Mouse (Mus musculus) intestine, embryonic 15.5 days (tissue): Measurements from ENCODE around the gene 4921504E06Rik. TPM values are rescaled to one million over a fixed set of nuclear protein-coding genes. Genes with fewer than 3 reads are reported as not detected.

ENCODE experiments used
- ATAC-seq: fragments of 200-750 bp; cut with Nextera tagmentation; 2 replicates; pipeline ENCODE4 v1.8.0; 2017; ENCODE audit warnings: moderate TSS enrichment, moderate library complexity
- H3K27ac ChIP-seq: fragments of 300-500 bp; sonication (generic); 2 replicates; pipeline ENCODE4 v1.5.1; 2015; ENCODE audit warnings: mild to moderate bottlenecking, inconsistent platforms
- H3K27me3 ChIP-seq: fragments of 300-500 bp; sonication (generic); replicated peaks from 2 replicates; pipeline ENCODE4 v1.6.1; 2015; ENCODE audit warnings: inconsistent platforms
- H3K36me3 ChIP-seq: fragments of 300-500 bp; sonication (generic); 2 replicates; pipeline ENCODE4 v1.6.1; 2015; ENCODE audit warnings: inconsistent platforms
- H3K4me1 ChIP-seq: fragments of 300-500 bp; sonication (generic); replicated peaks from 2 replicates; pipeline ENCODE4 v1.6.1; 2015; ENCODE audit warnings: inconsistent platforms
- H3K4me2 ChIP-seq: fragments of 300-500 bp; sonication (generic); replicated peaks from 2 replicates; pipeline ENCODE4 v1.6.1; 2015; ENCODE audit warnings: mild to moderate bottlenecking, inconsistent platforms
- H3K4me3 ChIP-seq: fragments of 300-500 bp; sonication (generic); replicated peaks from 2 replicates; pipeline ENCODE4 v1.5.1; 2015; ENCODE audit warnings: inconsistent platforms
- H3K9ac ChIP-seq: fragments of 300-500 bp; sonication (generic); 2 replicates; pipeline ENCODE4 v1.6.1; 2015; ENCODE audit warnings: inconsistent platforms
- H3K9me3 ChIP-seq: fragments of 300-500 bp; sonication (generic); 2 replicates; pipeline ENCODE4 v1.6.1; 2016; ENCODE audit warnings: inconsistent platforms
- WGBS: fragments of 180-500 bp; shearing (Covaris S2); methylation state at CpG from one replicate; pipeline ENCODE4 v1.1.7; 2015; 5-methylcytosine and 5-hydroxymethylcytosine counted together
- polyA plus RNA-seq: library from polyadenylated mRNA; unstranded; fragments of >200 nt; fragmentation: Nextera tagmentation; extraction: Ambion mirVana; gene quantifications from 2 replicates; pipeline ENCODE4 v1.2.1, GENCODE M21; 2015

Gene 4921504E06Rik
- polyA plus RNA-seq, 1 experiment from 2014 or later, result not detected

GRCm38 (mm10) chr2:19431614-19432323 is 121.9 kb downstream of the 4921504E06Rik start:
- 3% methylated on average over 41 of the region's 41 CpGs for WGBS
- no peak overlapping the region for H3K9ac ChIP-seq
- no peaks in the 10 kb centered on the region for H3K9me3 ChIP-seq
- no peak overlapping the region for H3K27ac ChIP-seq
- no peaks in the 10 kb centered on the region for H3K36me3 ChIP-seq
- 0 out of 2 replicates have a peak, but pooled peaks cover 2% of the 10 kb centered on the region for H3K4me1 ChIP-seq
- H3K4me2 ChIP-seq, result peak overlapping the region; percentile 38
- ATAC-seq, result peak; percentile 81
- 0 out of 2 replicates have a peak overlapping the region, but pooled peaks have one; percentile 4 for H3K4me3 ChIP-seq
- H3K27me3 ChIP-seq, result peaks cover 54% of the 10 kb centered on the region

GRCm38 (mm10) chr2:19431186-19431585 is 122.5 kb downstream of the 4921504E06Rik start:
- no peaks in the 10 kb centered on the region for H3K9me3 ChIP-seq
- no peak overlapping the region for H3K9ac ChIP-seq
- peak overlapping the region; percentile 16; the same call in 1 of the 2 replicates for H3K4me3 ChIP-seq
- ATAC-seq, result peak; percentile 68
- WGBS, result 0% methylated on average over 18 of the region's 18 CpGs
- peak overlapping the region; percentile 31; the same call in 1 of the 2 replicates for H3K4me2 ChIP-seq
- no peaks in the 10 kb centered on the region for H3K36me3 ChIP-seq
- H3K27me3 ChIP-seq, result peaks cover 54% of the 10 kb centered on the region
- no peak overlapping the region for H3K27ac ChIP-seq
- H3K4me1 ChIP-seq, result 0 out of 2 replicates have a peak, but pooled peaks cover 2% of the 10 kb centered on the region

GRCm38 (mm10) chr2:19430746-19431145 is 123.0 kb downstream of the 4921504E06Rik start:
- H3K4me3 ChIP-seq, result peak overlapping the region; percentile 16; the same call in 1 of the 2 replicates
- peak overlapping the region; percentile 31 for H3K4me2 ChIP-seq

DNA sequence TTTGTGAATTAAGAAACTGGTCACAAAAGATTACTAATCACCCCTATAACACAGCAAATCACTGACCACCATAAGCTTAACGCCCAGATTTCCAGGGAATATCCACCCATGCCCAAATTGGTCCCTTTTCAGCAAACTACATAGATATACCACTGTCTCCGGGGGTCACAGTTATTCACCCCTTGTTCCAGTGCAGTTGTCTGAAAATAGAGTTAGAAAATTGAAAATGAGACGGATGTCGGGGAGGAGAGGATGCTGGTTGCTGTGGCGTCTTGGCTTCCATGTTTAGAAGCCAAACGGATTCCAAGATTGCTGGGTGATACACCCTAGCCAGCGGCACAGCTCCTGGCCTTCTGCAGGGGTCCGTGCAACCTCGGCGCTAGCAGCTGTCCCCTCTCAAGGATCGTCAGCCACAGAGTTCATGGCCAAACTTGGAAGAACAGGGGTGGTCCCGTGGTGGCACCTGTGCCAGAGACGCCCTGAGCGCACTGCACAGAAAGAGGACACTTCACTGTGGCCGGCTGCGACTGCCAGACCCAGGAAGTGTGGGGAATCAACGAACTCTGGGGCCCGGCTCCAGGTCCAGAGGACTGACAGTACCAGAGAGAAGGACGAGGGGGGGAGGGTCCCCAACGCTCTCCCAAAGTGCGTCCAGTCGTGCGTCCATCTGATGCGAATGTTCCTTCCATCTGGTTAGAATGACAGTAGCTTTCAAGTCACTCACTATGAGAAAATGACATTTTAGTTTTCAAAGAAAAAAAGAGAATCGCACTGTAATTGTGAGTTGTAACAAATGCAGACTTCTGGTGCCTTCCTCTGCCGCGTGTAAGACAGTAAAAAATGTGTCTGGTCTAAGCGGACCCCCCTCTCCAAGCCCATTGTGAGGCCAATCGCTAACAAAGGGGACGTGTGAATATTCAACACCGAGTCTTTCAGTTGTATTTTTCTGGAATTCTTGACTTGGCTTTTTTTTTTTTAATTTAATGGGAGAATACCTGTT is 123.7 kb downstream of the 4921504E06Rik start:
- Histone ChIP-seq H3K27ac (no peak overlapping the region), H3K4me3 (no peak overlapping the region), H3K36me3 (no peaks in the 10 kb centered on the region), H3K4me1 (0 out of 2 replicates have a peak, but pooled peaks cover 2% of the 10 kb centered on the region), H3K27me3 (peaks cover 51% of the 10 kb centered on the region), H3K9ac (no peak overlapping the region), H3K4me2 (no peak overlapping the region), H3K9me3 (no peaks in the 10 kb centered on the region)
- no peak for ATAC-seq
- WGBS, result 5% methylated on average over 31 of the region's 31 CpGs

More at GRCm38 (mm10) chr2:19430746-19431145, 123.0 kb downstream of the 4921504E06Rik start:
- WGBS, result 1% methylated on average over 33 of the region's 33 CpGs
- Histone ChIP-seq H3K9ac (no peak overlapping the region), H3K27ac (no peak overlapping the region), H3K27me3 (peaks cover 54% of the 10 kb centered on the region), H3K4me1 (0 out of 2 replicates have a peak, but pooled peaks cover 2% of the 10 kb centered on the region), H3K9me3 (no peaks in the 10 kb centered on the region), H3K36me3 (no peaks in the 10 kb centered on the region)
- 0 out of 2 replicates have a peak, but pooled peaks have one; percentile 34 for ATAC-seq

DNA sequence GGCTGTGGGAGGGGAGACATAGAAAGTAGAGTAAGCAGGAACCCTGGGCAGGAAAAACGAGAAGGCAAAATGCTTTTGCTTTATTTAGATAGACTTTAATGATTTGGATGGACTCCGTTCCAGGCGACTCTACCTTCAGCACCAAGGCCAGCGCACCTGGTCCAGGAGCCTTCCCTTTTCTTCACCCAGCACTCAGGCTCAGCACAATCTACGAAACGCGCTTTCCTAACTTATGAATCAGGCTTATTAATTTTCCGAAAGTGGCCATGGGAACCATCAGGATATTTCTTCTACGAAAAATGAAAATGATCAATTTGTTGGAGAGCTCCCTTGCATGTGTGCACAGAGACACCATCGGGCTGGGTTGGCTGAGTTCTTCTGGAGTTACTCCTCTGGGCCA is 124.7 kb downstream of the 4921504E06Rik start:
- no peaks in the 10 kb centered on the region for H3K36me3 ChIP-seq
- no peak overlapping the region for H3K4me2 ChIP-seq
- 6% methylated on average over 10 of the region's 10 CpGs for WGBS
- no peak overlapping the region for H3K27ac ChIP-seq
- H3K4me3 ChIP-seq, result no peak overlapping the region
- H3K4me1 ChIP-seq, result 0 out of 2 replicates have a peak, but pooled peaks cover 2% of the 10 kb centered on the region
- H3K27me3 ChIP-seq, result peaks cover 45% of the 10 kb centered on the region
- 0 out of 2 replicates have a peak, but pooled peaks have one; percentile 21 for ATAC-seq
- no peaks in the 10 kb centered on the region for H3K9me3 ChIP-seq
- H3K9ac ChIP-seq, result no peak overlapping the region

DNA sequence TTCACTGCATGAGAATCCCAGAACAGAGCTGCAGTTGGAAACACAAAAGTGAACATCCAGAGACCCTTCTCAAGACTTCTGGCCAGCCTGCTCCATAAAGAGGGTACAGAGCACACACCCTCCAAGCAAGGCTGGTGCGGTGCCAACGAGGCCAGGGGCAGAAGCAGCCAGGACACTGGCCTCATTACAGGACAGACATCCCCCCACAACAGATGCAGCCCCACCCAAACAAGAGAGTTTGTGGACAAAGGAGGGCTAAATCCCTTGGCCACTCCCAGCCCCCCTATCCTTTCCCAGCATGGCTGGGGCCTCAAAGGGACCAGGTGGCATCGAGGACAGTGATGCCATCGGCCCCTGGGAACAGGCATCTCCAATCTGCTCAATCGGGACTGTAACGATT is 130.6 kb downstream of the 4921504E06Rik start:
- H3K9me3 ChIP-seq, result no peaks in the 10 kb centered on the region
- H3K4me2 ChIP-seq, result no peak overlapping the region
- ATAC-seq, result no peak
- H3K27ac ChIP-seq, result no peak overlapping the region
- 0 out of 2 replicates have a peak, but pooled peaks cover 3% of the 10 kb centered on the region for H3K27me3 ChIP-seq
- no peaks in the 10 kb centered on the region for H3K36me3 ChIP-seq
- 81% methylated on average over 6 of the region's 6 CpGs for WGBS
- no peak overlapping the region for H3K4me3 ChIP-seq
- no peak overlapping the region for H3K9ac ChIP-seq
- H3K4me1 ChIP-seq, result no peaks in the 10 kb centered on the region

- Histone ChIP-seq H3K27me3 (0 out of 2 replicates have a peak, but pooled peaks cover 3% of the 10 kb centered on the region), H3K4me1 (no peaks in the 10 kb centered on the region), H3K27ac (no peak overlapping the region), H3K36me3 (no peaks in the 10 kb centered on the region), H3K9me3 (no peaks in the 10 kb centered on the region), H3K9ac (no peak overlapping the region), H3K4me3 (no peak overlapping the region), H3K4me2 (no peak overlapping the region)
- no peak for ATAC-seq
Observed at GRCm38 (mm10) chr2:19422226-19422625, 131.5 kb downstream of the 4921504E06Rik start.

DNA sequence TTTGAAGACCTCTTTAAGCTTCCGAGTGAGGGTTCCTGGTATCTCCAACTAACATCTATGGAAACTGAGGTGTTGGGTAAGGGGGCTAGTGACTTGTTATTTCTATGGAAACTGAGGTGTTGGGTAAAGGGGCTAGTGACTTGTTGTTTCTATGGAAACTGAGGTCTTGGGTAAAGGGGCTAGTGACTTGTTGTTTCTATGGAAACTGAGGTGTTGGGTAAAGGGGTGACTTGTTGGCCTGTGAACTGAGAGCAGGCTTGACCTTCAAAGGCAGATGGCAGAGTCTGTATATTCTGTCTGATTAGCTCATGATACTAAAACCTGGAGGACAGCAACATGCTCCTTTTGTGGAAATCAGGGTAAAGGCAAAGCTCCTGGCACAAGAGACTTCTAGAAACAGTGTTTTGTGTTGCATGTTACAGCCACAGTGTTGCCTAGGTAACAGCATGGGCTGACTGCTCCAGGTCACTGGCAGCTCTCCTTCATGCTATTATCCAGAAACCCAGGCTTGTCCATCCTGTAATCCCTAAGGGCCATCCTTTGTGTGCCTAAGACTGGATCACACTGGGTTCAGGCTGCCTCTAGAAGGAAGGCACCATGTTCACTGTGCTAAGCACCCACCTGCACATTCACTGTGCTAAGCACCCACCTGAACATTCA is 133.9 kb downstream of the 4921504E06Rik start:
- 0 out of 2 replicates have a peak, but pooled peaks cover 3% of the 10 kb centered on the region for H3K27me3 ChIP-seq
- H3K36me3 ChIP-seq, result no peaks in the 10 kb centered on the region

GRCm38 (mm10) chr2:19416066-19416465 is 137.6 kb downstream of the 4921504E06Rik start:
- H3K9ac ChIP-seq, result no peak overlapping the region
- H3K4me2 ChIP-seq, result no peak overlapping the region
- H3K36me3 ChIP-seq, result no peaks in the 10 kb centered on the region
- 69% methylated on average over 6 of the region's 6 CpGs for WGBS
- no peak for ATAC-seq
- H3K4me3 ChIP-seq, result no peak overlapping the region
- H3K9me3 ChIP-seq, result no peaks in the 10 kb centered on the region
- H3K27me3 ChIP-seq, result no peaks in the 10 kb centered on the region
- H3K4me1 ChIP-seq, result no peaks in the 10 kb centered on the region
- H3K27ac ChIP-seq, result no peak overlapping the region

More for the DNA sequence above, 133.9 kb downstream of the 4921504E06Rik start:
- H3K9me3 ChIP-seq, result no peaks in the 10 kb centered on the region
- H3K9ac ChIP-seq, result no peak overlapping the region
- no peak for ATAC-seq
- H3K4me2 ChIP-seq, result no peak overlapping the region
- no peak overlapping the region for H3K4me3 ChIP-seq
- no peak overlapping the region for H3K27ac ChIP-seq
- WGBS, result 55% methylated on average over 1 of the region's 1 CpGs
- no peaks in the 10 kb centered on the region for H3K4me1 ChIP-seq

DNA sequence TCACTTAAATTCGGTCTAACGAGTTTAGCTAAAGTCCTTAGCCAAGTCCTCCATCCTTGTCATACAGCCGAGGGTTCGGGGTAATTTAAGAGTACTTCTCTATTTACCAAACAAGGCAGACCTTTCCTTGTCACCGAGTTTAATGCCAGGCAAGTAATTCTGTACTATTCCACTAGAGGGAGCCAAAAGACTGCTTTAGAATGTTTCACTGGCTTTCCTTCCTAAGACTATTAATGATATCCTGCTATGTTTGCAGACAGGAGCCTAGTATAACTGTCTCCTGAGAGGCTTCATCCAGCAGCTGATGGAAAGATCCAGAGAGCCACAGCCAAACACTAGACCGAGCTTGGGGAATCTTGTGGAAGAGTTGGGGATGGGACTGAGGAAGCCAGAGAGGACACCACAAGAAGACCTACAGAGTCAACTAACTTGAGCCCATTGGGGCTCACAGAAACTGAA is 138.6 kb downstream of the 4921504E06Rik start:
- Histone ChIP-seq H3K27ac (no peak overlapping the region), H3K4me2 (peak overlapping the region; percentile 53), H3K36me3 (no peaks in the 10 kb centered on the region), H3K4me3 (0 out of 2 replicates have a peak overlapping the region, but pooled peaks have one; percentile 20), H3K9ac (no peak overlapping the region), H3K27me3 (no peaks in the 10 kb centered on the region), H3K4me1 (no peaks in the 10 kb centered on the region), H3K9me3 (no peaks in the 10 kb centered on the region)
- 2% methylated on average over 6 of the region's 6 CpGs for WGBS
- no peak for ATAC-seq

DNA sequence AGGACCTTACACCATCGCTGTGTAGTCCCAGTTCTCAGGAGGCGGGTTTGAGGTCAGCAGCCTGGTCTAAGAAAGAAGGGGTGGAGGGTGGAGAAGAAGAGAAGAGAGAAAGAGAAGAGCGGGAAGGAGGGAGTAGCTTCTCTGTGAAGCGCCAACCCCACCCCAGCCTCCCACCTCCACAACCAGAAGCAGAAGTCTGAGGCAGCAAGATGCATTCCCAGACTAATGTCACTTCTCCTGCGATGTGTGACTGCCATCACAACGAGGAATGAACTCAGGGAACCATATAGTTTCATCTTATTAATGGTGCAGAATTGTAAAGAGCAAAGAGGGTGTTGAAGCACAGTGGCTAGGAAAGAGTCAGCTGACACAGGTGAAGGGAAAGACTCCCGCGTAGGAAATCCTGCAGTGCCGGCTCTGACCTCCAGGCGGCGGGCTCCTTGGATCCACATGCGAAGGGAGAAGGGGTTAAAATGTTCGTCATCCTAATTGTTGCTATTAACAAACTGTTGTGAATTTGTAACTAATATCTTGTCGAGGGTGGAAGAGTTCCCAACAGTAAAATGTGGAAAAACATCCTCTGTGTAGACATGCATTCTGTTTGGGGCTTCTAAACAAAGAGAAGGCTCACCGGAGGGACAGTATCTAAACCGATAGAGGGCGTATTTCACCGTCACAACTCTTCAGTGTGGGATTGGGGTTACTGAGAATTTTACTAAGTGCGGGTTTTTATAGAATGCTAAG is 139.3 kb downstream of the 4921504E06Rik start:
- Histone ChIP-seq H3K4me2 (peak overlapping the region; percentile 53), H3K27ac (no peak overlapping the region), H3K36me3 (no peaks in the 10 kb centered on the region), H3K9ac (no peak overlapping the region), H3K9me3 (no peaks in the 10 kb centered on the region), H3K4me1 (no peaks in the 10 kb centered on the region), H3K27me3 (no peaks in the 10 kb centered on the region), H3K4me3 (peak overlapping the region; percentile 20; the same call in 1 of the 2 replicates)
- 21% methylated on average over 19 of the region's 19 CpGs for WGBS
- ATAC-seq, result peak; percentile 58
